ENCODE assay signal across 8 mouse cellular contexts in the genomic region with DNA sequence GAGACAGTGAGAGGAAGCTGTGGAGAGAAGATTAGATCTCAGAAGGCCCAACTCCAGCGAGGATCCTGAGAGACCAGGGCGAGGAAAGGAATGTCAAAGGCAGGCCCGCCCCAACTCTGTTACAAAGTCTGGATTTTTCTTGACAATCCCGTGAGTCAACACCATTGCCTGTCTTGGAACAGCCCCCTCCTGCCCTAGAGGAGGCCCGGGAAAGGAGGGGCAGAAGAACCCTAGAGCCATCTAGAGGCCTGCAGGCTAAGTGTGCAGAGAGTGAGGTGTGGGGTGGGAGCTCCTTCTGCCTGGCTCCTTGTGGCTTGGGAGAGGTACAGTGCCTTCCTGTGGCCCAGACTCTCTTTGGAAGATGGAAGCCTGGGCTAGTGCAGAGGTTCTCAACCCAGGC.
DNase-seq lines count a peak whose midpoint lies in the region; ATAC-seq and TF ChIP-seq lines count a peak whose summit lies in the region.

No protein-coding gene starts in this region.

- TF ChIP-seq POLR2A in embryonic fibroblast, embryonic 13.5 days (IDR thresholded peaks at IDR 0.05; ENCODE audit: low read depth, low read length): no peak

- WGBS in kidney, embryonic 16.5 days: 26% methylated on average over 5 of the region's 5 CpGs
- WGBS in kidney, embryonic 15.5 days: 34% methylated on average over 5 of the region's 5 CpGs
- WGBS in lung, embryonic 16.5 days: 28% methylated on average over 5 of the region's 5 CpGs
- WGBS in forebrain, embryonic 16.5 days: 33% methylated on average over 5 of the region's 5 CpGs

- DNase-seq in ES-E14 (ENCODE audit: low read depth, low spot score): peak; percentile 59
- no peak for DNase-seq in right cerebral cortex, adult 2 months (ENCODE audit: low spot score in 2 of 2)

- H3K4me1 ChIP-seq in kidney, embryonic 16.5 days (ENCODE audit: insufficient read depth, low read length): no peaks in the 10 kb centered on the region
- peaks cover 6% of the 10 kb centered on the region; the same call in 1 of the 2 replicates for H3K4me1 ChIP-seq in kidney, embryonic 15.5 days
- H3K4me1 ChIP-seq in ES-E14 (ENCODE audit: control insufficient read depth in 2 of 2, insufficient read depth in 2 of 2, low read length in 2 of 2, poor library complexity in 1 of 2): no peaks in the 10 kb centered on the region
- no peaks in the 10 kb centered on the region; the same call in 1 of the 2 replicates for H3K4me1 ChIP-seq in embryonic fibroblast, embryonic 13.5 days (ENCODE audit: control insufficient read depth, insufficient read depth, low read length)
- H3K4me1 ChIP-seq in lung, embryonic 16.5 days (replicated peaks; ENCODE audit: control insufficient read depth, insufficient read depth, low read length): no peaks in the 10 kb centered on the region; the same call in 1 of the 2 replicates
- H3K4me1 ChIP-seq in forebrain, embryonic 16.5 days (replicated peaks; ENCODE audit: control insufficient read depth, insufficient read depth, low read length): no peaks in the 10 kb centered on the region

- H3K4me3 ChIP-seq in kidney, embryonic 16.5 days (ENCODE audit: low read length): no peak overlapping the region
- H3K4me3 ChIP-seq in kidney, embryonic 15.5 days (replicated peaks): no peak overlapping the region
- H3K4me3 ChIP-seq in ES-E14 (ENCODE audit: insufficient read depth in 1 of 2, low read depth in 1 of 2, low read length in 2 of 2, poor library complexity in 1 of 2, severe bottlenecking in 1 of 2): no peak overlapping the region
- no peak overlapping the region for H3K4me3 ChIP-seq in embryonic fibroblast, embryonic 13.5 days (ENCODE audit: insufficient read depth, low read length)
- H3K4me3 ChIP-seq in lung, embryonic 16.5 days (ENCODE audit: low read length): no peak overlapping the region
- H3K4me3 ChIP-seq in forebrain, embryonic 16.5 days (replicated peaks; ENCODE audit: low read length): no peak overlapping the region

- peak; percentile 43 for ATAC-seq in kidney, embryonic 16.5 days (ENCODE audit: low FRiP score, low TSS enrichment)
- ATAC-seq in kidney, embryonic 15.5 days (replicated peaks; ENCODE audit: low FRiP score): no peak
- ATAC-seq in lung, embryonic 16.5 days (ENCODE audit: low read depth): peak; percentile 75
- no peak for ATAC-seq in forebrain, embryonic 16.5 days
- ATAC-seq in erythroblast, adult 5-6 weeks (replicated peaks; ENCODE audit: low FRiP score, poor library complexity, severe bottlenecking): no peak

- no peak overlapping the region for H3K4me2 ChIP-seq in kidney, embryonic 16.5 days (replicated peaks; ENCODE audit: low read depth, low read length)
- H3K4me2 ChIP-seq in kidney, embryonic 15.5 days: no peak overlapping the region
- H3K4me2 ChIP-seq in lung, embryonic 16.5 days (ENCODE audit: low read depth, low read length): no peak overlapping the region
- H3K4me2 ChIP-seq in forebrain, embryonic 16.5 days (ENCODE audit: low read length): no peak overlapping the region

- no peak overlapping the region for H3K27ac ChIP-seq in kidney, embryonic 16.5 days (ENCODE audit: low read length)
- no peak overlapping the region for H3K27ac ChIP-seq in kidney, embryonic 15.5 days
- no peak overlapping the region for H3K27ac ChIP-seq in ES-E14 (ENCODE audit: insufficient read depth, low read depth, low read length, poor library complexity, severe bottlenecking)
- no peak overlapping the region for H3K27ac ChIP-seq in embryonic fibroblast, embryonic 13.5 days (ENCODE audit: insufficient read depth, low read length)
- H3K27ac ChIP-seq in lung, embryonic 16.5 days (ENCODE audit: low read length): no peak overlapping the region
- H3K27ac ChIP-seq in forebrain, embryonic 16.5 days (ENCODE audit: low read length): no peak overlapping the region

- H3K9ac ChIP-seq in kidney, embryonic 16.5 days (replicated peaks; ENCODE audit: low read length): no peak overlapping the region
- no peak overlapping the region for H3K9ac ChIP-seq in kidney, embryonic 15.5 days
- no peak overlapping the region for H3K9ac ChIP-seq in ES-E14 (ENCODE audit: insufficient read depth, low read depth, low read length, poor library complexity, severe bottlenecking)
- H3K9ac ChIP-seq in lung, embryonic 16.5 days (ENCODE audit: low read length): no peak overlapping the region
- H3K9ac ChIP-seq in forebrain, embryonic 16.5 days (replicated peaks; ENCODE audit: low read depth, low read length): no peak overlapping the region

- no peaks in the 10 kb centered on the region for H3K9me3 ChIP-seq in kidney, embryonic 16.5 days (ENCODE audit: low read length)
- H3K9me3 ChIP-seq in kidney, embryonic 15.5 days (replicated peaks): no peaks in the 10 kb centered on the region
- H3K9me3 ChIP-seq in ES-E14 (ENCODE audit: control insufficient read depth, insufficient read depth, low read depth, low read length): no peaks in the 10 kb centered on the region
- H3K9me3 ChIP-seq in lung, embryonic 16.5 days (ENCODE audit: control insufficient read depth, low read length): no peaks in the 10 kb centered on the region
- no peaks in the 10 kb centered on the region for H3K9me3 ChIP-seq in forebrain, embryonic 16.5 days (ENCODE audit: control insufficient read depth, low read length)

- in situ Hi-C loops in ES-E14 (cut with MboI; ENCODE audit: low sequenced_read_pairs in 2 of 2, unreplicated experiment in 2 of 2): loop anchor here (10.0 to 25.0 kb wide), 2 partner anchors 118 to 300 kb away; no protein-coding TSS in a partner anchor

- H3K27me3 ChIP-seq in kidney, embryonic 16.5 days (ENCODE audit: insufficient read depth, low read length): no peaks in the 10 kb centered on the region
- H3K27me3 ChIP-seq in kidney, embryonic 15.5 days: no peaks in the 10 kb centered on the region
- H3K27me3 ChIP-seq in lung, embryonic 16.5 days (ENCODE audit: control insufficient read depth, insufficient read depth, low read depth, low read length): no peaks in the 10 kb centered on the region
- no peaks in the 10 kb centered on the region for H3K27me3 ChIP-seq in forebrain, embryonic 16.5 days (replicated peaks; ENCODE audit: control insufficient read depth, insufficient read depth, low read length)

- TF ChIP-seq CTCF in embryonic fibroblast, embryonic 13.5 days (IDR thresholded peaks at IDR 0.05; ENCODE audit: borderline replicate concordance, insufficient read depth, low read length): peak; percentile 51; the same call in 1 of the 2 replicates

- H3K36me3 ChIP-seq in kidney, embryonic 16.5 days (ENCODE audit: insufficient read depth, low read length): no peaks in the 10 kb centered on the region
- H3K36me3 ChIP-seq in kidney, embryonic 15.5 days: no peaks in the 10 kb centered on the region
- no peaks in the 10 kb centered on the region for H3K36me3 ChIP-seq in ES-E14 (ENCODE audit: control insufficient read depth, insufficient read depth, low read length, poor library complexity, severe bottlenecking)
- H3K36me3 ChIP-seq in lung, embryonic 16.5 days (ENCODE audit: control insufficient read depth, insufficient read depth, low read length): no peaks in the 10 kb centered on the region
- 0 out of 2 replicates have a peak, but pooled peaks cover 3% of the 10 kb centered on the region for H3K36me3 ChIP-seq in forebrain, embryonic 16.5 days (ENCODE audit: control insufficient read depth, insufficient read depth)

TF ChIP-seq in ES-E14, 5 proteins besides CTCF, POLR2A, EP300 and RAD21:
- TF ChIP-seq ZNF384 (IDR thresholded peaks at IDR 0.05; ENCODE audit: low read depth, low read length): no peak
- TF ChIP-seq ZC3H11A (IDR thresholded peaks at IDR 0.05; ENCODE audit: borderline replicate concordance, low read depth, low read length): no peak
- TF ChIP-seq HCFC1 (IDR thresholded peaks at IDR 0.05; ENCODE audit: borderline replicate concordance, insufficient read depth, low read length): no peak
- no peak for TF ChIP-seq MAFK (IDR thresholded peaks at IDR 0.05; ENCODE audit: insufficient read depth, low read depth, low read length)
- TF ChIP-seq CHD2 (IDR thresholded peaks at IDR 0.05; ENCODE audit: low read depth, low read length): no peak

Comparison
In these comparisons a context has a peak if more than half of its experiments do, and no peak if none do; other contexts are left out.
1. ATAC-seq: peak in kidney, embryonic 16.5 days (single experiment) and lung, embryonic 16.5 days (single experiment); none in kidney, embryonic 15.5 days (single experiment), forebrain, embryonic 16.5 days (single experiment) and erythroblast, adult 5-6 weeks (single experiment).